Mouse (Mus musculus): Measurements from ENCODE around the gene Olfr462. TPM values are rescaled to one million over a fixed set of nuclear protein-coding genes. Genes with fewer than 3 reads are reported as not detected.

The Olfr462 gene
- polyA plus RNA-seq (2012): not detected in 2 replicates

DNA sequence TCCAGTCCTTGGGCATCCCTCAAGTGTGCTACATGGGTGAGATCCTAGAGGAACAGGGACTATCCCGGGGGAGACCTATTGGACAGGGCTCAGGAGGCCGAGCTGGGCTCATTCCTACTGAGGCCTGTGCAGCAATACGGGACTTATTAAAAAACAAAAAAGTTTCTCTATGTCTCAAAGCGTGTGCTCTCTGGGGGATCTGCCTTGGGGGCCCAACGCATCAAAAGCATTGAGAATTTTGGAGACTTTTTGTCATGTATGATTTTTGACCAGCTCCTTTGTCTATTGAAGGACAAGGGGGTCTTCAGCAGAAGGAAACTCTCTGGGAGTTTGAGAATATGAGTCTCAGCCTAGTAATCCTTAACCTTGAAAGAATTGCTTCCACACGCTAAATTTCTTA is at the start of gene Olfr462:
TSS of gene Olfr462 (minus strand) at position 101 of the 400 bp plus-strand sequence.
- no peaks in the 10 kb centered on the region; the same call in 1 of the 2 replicates for H3K27me3 ChIP-seq (ENCODE audit: control insufficient read depth)
- no peaks in the 10 kb centered on the region for H3K9me3 ChIP-seq (ENCODE audit: control insufficient read depth, low read length)
- H3K4me3 ChIP-seq (replicated peaks): no peak within 1 kb of the TSS
- H3K36me3 ChIP-seq (ENCODE audit: control insufficient read depth): no peaks in the 10 kb centered on the region
- TF ChIP-seq GATA1 (IDR thresholded peaks at IDR 0.05; ENCODE audit: low read length) (no peak), TAL1 (IDR thresholded peaks at IDR 0.05; ENCODE audit: low read length) (no peak)
- no peaks in the 10 kb centered on the region for H3K4me1 ChIP-seq (ENCODE audit: control insufficient read depth)

DNA sequence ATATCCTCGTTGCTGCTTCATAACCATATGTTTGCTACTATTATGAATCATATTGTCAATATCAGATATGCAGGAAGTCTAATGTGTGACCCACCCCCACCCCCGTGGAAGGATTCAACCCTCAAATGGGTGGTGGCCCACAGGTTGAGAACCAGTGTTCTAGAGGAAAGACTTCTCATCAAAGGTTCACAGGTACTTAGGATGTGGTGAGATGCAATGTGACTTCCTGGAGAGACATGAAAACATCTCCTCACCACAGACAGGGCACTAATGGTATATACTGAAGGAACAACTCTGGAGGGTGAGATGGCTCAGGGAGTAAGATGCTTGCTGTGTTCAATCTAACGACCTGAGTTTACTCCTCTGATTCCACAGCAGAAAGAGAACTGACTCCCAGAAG is 43.4 kb upstream of the Olfr462 start:
- Histone ChIP-seq H3K27me3 (ENCODE audit: control insufficient read depth) (no peaks in the 10 kb centered on the region), H3K4me1 (ENCODE audit: control insufficient read depth) (no peaks in the 10 kb centered on the region), H3K4me3 (replicated peaks) (no peak overlapping the region), H3K9me3 (ENCODE audit: control insufficient read depth, low read length) (no peaks in the 10 kb centered on the region), H3K36me3 (ENCODE audit: control insufficient read depth) (no peaks in the 10 kb centered on the region)
- TF ChIP-seq TAL1 (IDR thresholded peaks at IDR 0.05; ENCODE audit: low read length) (no peak), GATA1 (IDR thresholded peaks at IDR 0.05; ENCODE audit: low read length) (no peak)

DNA sequence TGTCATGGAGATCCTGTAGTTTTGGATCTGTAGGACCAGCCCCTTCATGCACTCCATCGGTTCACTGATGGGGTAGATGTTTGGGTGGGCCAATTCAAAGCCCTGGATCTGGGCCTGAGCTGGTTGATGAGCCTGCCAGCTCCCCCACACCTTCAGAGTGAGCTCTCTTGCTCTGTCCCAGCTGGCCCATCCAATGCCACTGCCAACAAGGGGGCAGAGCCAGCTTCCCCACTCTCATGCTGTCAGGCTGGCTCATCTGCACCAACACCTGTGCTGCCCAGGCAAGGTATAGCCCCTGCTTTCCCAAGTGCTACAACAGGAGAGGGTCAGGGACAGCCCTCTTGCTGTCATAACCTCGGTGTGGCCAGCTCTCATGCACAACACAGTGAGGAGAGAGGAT is 41.7 kb upstream of the Olfr462 start:
- Histone ChIP-seq H3K9me3 (ENCODE audit: control insufficient read depth, low read length) (no peaks in the 10 kb centered on the region), H3K36me3 (ENCODE audit: control insufficient read depth) (no peaks in the 10 kb centered on the region), H3K4me3 (replicated peaks) (no peak overlapping the region), H3K4me1 (ENCODE audit: control insufficient read depth) (no peaks in the 10 kb centered on the region), H3K27me3 (ENCODE audit: control insufficient read depth) (no peaks in the 10 kb centered on the region)
- no peak for TF ChIP-seq GATA1 (IDR thresholded peaks at IDR 0.05; ENCODE audit: low read length)
- no peak for TF ChIP-seq TAL1 (IDR thresholded peaks at IDR 0.05; ENCODE audit: low read length)

DNA sequence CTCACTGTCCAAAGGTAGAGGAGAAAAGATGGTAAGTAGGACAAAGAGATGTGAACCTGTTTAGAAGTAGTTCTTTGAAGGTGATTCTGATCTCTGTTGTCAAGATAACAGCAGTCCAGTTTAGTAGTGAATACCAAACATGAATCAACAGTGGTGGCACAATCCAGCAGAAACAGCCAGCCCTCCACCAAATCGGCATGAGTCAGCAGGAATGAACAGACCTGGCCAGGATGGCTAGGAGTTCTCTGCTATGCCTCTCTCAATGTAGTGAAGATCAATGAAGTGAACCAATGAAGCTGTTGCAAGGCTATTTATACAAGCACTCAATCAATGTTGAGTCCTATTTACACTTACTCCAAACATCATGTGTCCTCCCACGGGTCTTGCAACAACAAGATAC is 38.3 kb upstream of the Olfr462 start:
- Histone ChIP-seq H3K9me3 (ENCODE audit: control insufficient read depth, low read length) (no peaks in the 10 kb centered on the region), H3K36me3 (ENCODE audit: control insufficient read depth) (no peaks in the 10 kb centered on the region), H3K4me3 (replicated peaks) (no peak overlapping the region), H3K27me3 (ENCODE audit: control insufficient read depth) (no peaks in the 10 kb centered on the region), H3K4me1 (ENCODE audit: control insufficient read depth) (no peaks in the 10 kb centered on the region)
- no peak for TF ChIP-seq TAL1 (IDR thresholded peaks at IDR 0.05; ENCODE audit: low read length)
- TF ChIP-seq GATA1 (IDR thresholded peaks at IDR 0.05; ENCODE audit: low read length): no peak

DNA sequence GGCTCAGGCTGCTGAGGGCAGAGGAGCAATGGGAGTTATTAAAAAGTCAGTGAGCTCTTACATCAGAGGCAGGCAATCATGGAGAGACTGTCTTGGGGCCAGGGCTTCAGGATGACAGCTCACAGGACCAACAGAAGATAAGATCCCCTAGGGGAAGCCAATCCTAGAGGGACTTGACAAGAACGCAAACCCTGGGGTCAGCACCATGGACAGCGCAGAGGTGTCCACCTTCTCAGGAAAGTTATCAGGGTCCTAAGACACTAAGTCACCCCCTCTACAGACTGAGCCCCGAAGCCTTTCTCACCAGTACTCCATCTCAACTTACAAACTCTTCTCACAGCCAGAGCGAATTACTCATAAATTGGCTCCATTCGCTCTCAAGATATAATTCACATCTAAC is 28.9 kb upstream of the Olfr462 start, which contains the start of gene Olfr464:
TSS of gene Olfr464 (minus strand) at position 2 of the 400 bp plus-strand sequence.
- no peak within 1 kb of the TSS for H3K4me3 ChIP-seq (replicated peaks)
- no peak for TF ChIP-seq GATA1 (IDR thresholded peaks at IDR 0.05; ENCODE audit: low read length)
- TF ChIP-seq TAL1 (IDR thresholded peaks at IDR 0.05; ENCODE audit: low read length): no peak
- H3K27me3 ChIP-seq (ENCODE audit: control insufficient read depth): no peaks in the 10 kb centered on the region
- no peaks in the 10 kb centered on the region for H3K9me3 ChIP-seq (ENCODE audit: control insufficient read depth, low read length)
- H3K36me3 ChIP-seq (ENCODE audit: control insufficient read depth): no peaks in the 10 kb centered on the region
- H3K4me1 ChIP-seq (ENCODE audit: control insufficient read depth): no peaks in the 10 kb centered on the region

DNA sequence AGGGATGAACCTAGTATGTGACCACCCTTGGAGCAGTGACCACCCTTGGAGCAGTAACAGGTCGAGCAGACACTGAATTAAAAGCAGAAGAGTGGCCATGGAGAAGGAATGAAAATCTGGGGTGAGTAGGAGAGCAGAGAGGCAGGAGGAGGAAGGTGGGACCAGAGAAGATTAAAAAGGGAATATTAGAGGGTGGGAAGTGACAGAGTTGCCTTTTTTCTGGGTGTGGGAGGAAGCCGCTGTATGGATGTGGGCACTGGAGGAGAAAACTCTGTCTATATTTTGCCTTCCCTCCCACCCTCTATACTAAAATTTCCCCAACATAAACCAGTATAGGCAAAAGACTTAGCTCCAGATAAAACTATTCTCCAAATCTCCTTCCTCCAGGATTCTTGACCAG is 28.2 kb upstream of the Olfr462 start:
- Histone ChIP-seq H3K9me3 (ENCODE audit: control insufficient read depth, low read length) (no peaks in the 10 kb centered on the region), H3K36me3 (ENCODE audit: control insufficient read depth) (no peaks in the 10 kb centered on the region), H3K27me3 (ENCODE audit: control insufficient read depth) (no peaks in the 10 kb centered on the region), H3K4me3 (replicated peaks) (no peak overlapping the region), H3K4me1 (ENCODE audit: control insufficient read depth) (no peaks in the 10 kb centered on the region)
- TF ChIP-seq TAL1 (IDR thresholded peaks at IDR 0.05; ENCODE audit: low read length): no peak
- TF ChIP-seq GATA1 (IDR thresholded peaks at IDR 0.05; ENCODE audit: low read length): no peak

DNA sequence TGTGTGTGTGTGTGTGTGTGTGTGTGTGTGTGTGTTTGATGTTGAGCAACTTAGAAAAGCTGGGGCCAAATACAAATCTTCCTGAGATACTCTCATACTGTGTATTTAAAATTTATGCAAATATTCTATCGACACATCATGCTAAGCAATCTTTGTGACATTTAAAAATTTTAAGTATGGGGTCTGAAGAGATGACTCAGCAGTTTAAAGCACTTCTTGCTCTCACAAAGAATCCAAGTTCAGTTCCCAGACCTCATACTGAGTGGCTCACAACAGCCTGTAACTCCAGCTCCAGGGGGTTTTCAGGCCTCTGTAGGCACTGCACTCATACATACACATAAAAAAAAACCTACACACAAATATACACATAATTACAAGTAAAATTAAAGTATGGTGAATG is 23.9 kb upstream of the Olfr462 start:
- H3K4me3 ChIP-seq (replicated peaks): no peak overlapping the region
- H3K4me1 ChIP-seq (ENCODE audit: control insufficient read depth): no peaks in the 10 kb centered on the region
- TF ChIP-seq GATA1 (IDR thresholded peaks at IDR 0.05; ENCODE audit: low read length): no peak
- no peak for TF ChIP-seq TAL1 (IDR thresholded peaks at IDR 0.05; ENCODE audit: low read length)
- H3K9me3 ChIP-seq (ENCODE audit: control insufficient read depth, low read length): no peaks in the 10 kb centered on the region
- H3K36me3 ChIP-seq (ENCODE audit: control insufficient read depth): no peaks in the 10 kb centered on the region
- no peaks in the 10 kb centered on the region for H3K27me3 ChIP-seq (ENCODE audit: control insufficient read depth)

DNA sequence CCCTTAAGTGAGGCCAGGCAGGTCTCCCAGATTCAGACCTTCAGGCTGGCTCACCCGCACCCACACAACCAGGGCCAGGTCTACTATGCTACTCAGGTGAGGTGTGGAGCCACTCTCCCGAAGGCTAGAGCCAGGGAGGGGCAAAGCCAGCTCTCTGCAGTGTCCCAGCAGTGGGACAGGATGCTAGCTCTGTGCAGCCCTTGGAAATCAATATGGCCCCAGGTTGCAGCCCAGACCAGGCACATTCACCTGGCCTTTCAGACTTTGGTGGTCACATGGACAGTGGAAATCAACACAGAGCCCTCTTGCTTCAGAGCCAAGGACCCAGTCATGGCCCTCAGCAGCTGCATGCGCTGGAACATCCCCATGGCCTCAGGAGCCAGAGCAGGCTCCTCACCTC is 12.3 kb upstream of the Olfr462 start:
- H3K9me3 ChIP-seq (ENCODE audit: control insufficient read depth, low read length): no peaks in the 10 kb centered on the region
- no peaks in the 10 kb centered on the region for H3K4me1 ChIP-seq (ENCODE audit: control insufficient read depth)
- H3K4me3 ChIP-seq (replicated peaks): no peak overlapping the region
- no peak for TF ChIP-seq TAL1 (IDR thresholded peaks at IDR 0.05; ENCODE audit: low read length)
- no peak for TF ChIP-seq GATA1 (IDR thresholded peaks at IDR 0.05; ENCODE audit: low read length)
- no peaks in the 10 kb centered on the region for H3K27me3 ChIP-seq (ENCODE audit: control insufficient read depth)
- H3K36me3 ChIP-seq (ENCODE audit: control insufficient read depth): no peaks in the 10 kb centered on the region

DNA sequence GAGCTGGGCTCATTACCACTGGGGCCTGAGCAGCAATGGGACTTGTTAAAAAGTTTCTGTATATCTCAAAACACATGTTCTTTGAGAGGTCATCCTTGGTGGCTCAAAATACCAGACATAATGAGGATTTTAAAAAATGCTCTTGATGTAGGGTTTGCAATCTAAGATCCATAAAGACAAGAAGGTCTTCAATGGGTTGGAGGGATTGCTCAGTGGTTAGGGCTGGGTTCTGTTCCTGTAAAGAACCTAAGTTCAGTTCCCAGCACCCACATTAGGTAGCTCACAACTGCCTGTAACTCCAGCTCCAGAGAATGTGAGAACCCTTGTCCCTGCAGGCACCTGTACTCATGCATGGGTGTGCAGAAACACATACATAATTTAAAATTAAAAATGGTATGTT is 5.2 kb upstream of the Olfr462 start, which contains the start of gene Olfr463:
TSS of gene Olfr463 (minus strand) at position 101 of the 400 bp plus-strand sequence.
- TF ChIP-seq TAL1 (IDR thresholded peaks at IDR 0.05; ENCODE audit: low read length) (no peak), GATA1 (IDR thresholded peaks at IDR 0.05; ENCODE audit: low read length) (no peak)
- H3K27me3 ChIP-seq (ENCODE audit: control insufficient read depth): peaks cover 2% of the 10 kb centered on the region; the same call in 1 of the 2 replicates
- H3K36me3 ChIP-seq (ENCODE audit: control insufficient read depth): no peaks in the 10 kb centered on the region
- no peak within 1 kb of the TSS for H3K4me3 ChIP-seq (replicated peaks)
- H3K9me3 ChIP-seq (ENCODE audit: control insufficient read depth, low read length): no peaks in the 10 kb centered on the region
- no peaks in the 10 kb centered on the region for H3K4me1 ChIP-seq (ENCODE audit: control insufficient read depth)

DNA sequence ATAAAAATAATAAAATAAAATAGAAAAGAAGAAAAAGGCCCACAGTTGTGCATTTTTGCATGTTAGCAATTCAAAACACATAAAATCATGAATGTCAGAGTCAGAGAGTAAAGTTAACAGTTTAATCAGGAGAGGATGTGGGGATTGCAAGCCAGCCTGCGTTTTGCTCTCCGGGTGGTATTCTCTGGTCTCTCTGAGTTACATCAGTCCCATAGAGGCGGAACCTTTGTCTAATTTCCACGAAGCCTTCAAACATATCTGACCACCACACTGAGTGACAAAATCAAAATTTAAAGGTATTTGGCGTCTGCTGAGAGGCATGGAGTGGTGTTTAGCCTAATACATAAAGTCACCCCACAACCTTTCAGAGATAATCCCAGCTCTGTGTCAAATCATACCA is 7.2 kb downstream of the Olfr462 start:
- Histone ChIP-seq H3K9me3 (ENCODE audit: control insufficient read depth, low read length) (no peaks in the 10 kb centered on the region), H3K27me3 (ENCODE audit: control insufficient read depth) (no peaks in the 10 kb centered on the region), H3K36me3 (ENCODE audit: control insufficient read depth) (no peaks in the 10 kb centered on the region), H3K4me1 (ENCODE audit: control insufficient read depth) (no peaks in the 10 kb centered on the region), H3K4me3 (replicated peaks) (no peak overlapping the region)
- no peak for TF ChIP-seq GATA1 (IDR thresholded peaks at IDR 0.05; ENCODE audit: low read length)
- TF ChIP-seq TAL1 (IDR thresholded peaks at IDR 0.05; ENCODE audit: low read length): no peak

Data from erythroblast, embryonic 14.5 days (primary cell).